26 mouse cellular contexts compared by ENCODE assay signal in genomic region chr3:132131939-132132338, GRCm38 (mm10). TPM values are rescaled to one million over a fixed set of nuclear protein-coding genes. Genes with fewer than 3 reads are reported as not detected.
DNase-seq lines count a peak whose midpoint lies in the region; ATAC-seq lines count a peak whose summit lies in the region.
"Had no signal": no experiment of that assay in that cellular context is flagged by ENCODE, and none has a peak within 500 bp of the region (broad histone marks: within the 10 kb centered on the region; RNA-seq: fewer than 3 reads in every experiment).

No protein-coding gene starts in this region.

- ATAC-seq in forebrain, embryonic 16.5 days: peak; percentile 69
- no peak; the same call in 1 of the 2 replicates for ATAC-seq in forebrain, embryonic 13.5 days
- ATAC-seq: intestine, postnatal 0 days had no signal

- H3K27ac ChIP-seq in forebrain, embryonic 16.5 days (ENCODE audit: low read length): no peak overlapping the region
- no peak overlapping the region for H3K27ac ChIP-seq in forebrain, embryonic 13.5 days
- H3K27ac ChIP-seq: embryonic facial prominence, embryonic 12.5 days; embryonic facial prominence, embryonic 15.5 days; heart, adult 2 months; heart, embryonic 10.5 days; heart, embryonic 13.5 days; hindbrain, embryonic 12.5 days; hindbrain, embryonic 15.5 days had no signal

- H3K27me3 ChIP-seq in forebrain, embryonic 16.5 days (replicated peaks; ENCODE audit: control insufficient read depth, insufficient read depth, low read length): no peaks in the 10 kb centered on the region; the same call in 1 of the 2 replicates
- no peaks in the 10 kb centered on the region for H3K27me3 ChIP-seq in forebrain, embryonic 13.5 days
- H3K27me3 ChIP-seq: embryonic facial prominence, embryonic 12.5 days; embryonic facial prominence, embryonic 15.5 days; heart, embryonic 13.5 days; hindbrain, embryonic 12.5 days; hindbrain, embryonic 15.5 days had no signal

- H3K4me1 ChIP-seq in forebrain, embryonic 16.5 days (replicated peaks; ENCODE audit: control insufficient read depth, insufficient read depth, low read length): no peaks in the 10 kb centered on the region
- H3K4me1 ChIP-seq in forebrain, embryonic 13.5 days: no peaks in the 10 kb centered on the region
- H3K4me1 ChIP-seq: embryonic facial prominence, embryonic 15.5 days; heart, embryonic 10.5 days; heart, embryonic 13.5 days; hindbrain, embryonic 12.5 days; hindbrain, embryonic 15.5 days had no signal

- no peaks in the 10 kb centered on the region for H3K36me3 ChIP-seq in forebrain, embryonic 16.5 days (ENCODE audit: control insufficient read depth, insufficient read depth)
- H3K36me3 ChIP-seq in forebrain, embryonic 13.5 days (ENCODE audit: poor library complexity, severe bottlenecking): no peaks in the 10 kb centered on the region
- H3K36me3 ChIP-seq: embryonic facial prominence, embryonic 12.5 days; embryonic facial prominence, embryonic 15.5 days; heart, embryonic 10.5 days; heart, embryonic 13.5 days; hindbrain, embryonic 12.5 days; hindbrain, embryonic 15.5 days had no signal

- no peak overlapping the region for H3K9ac ChIP-seq in forebrain, embryonic 16.5 days (replicated peaks; ENCODE audit: low read depth, low read length)
- H3K9ac ChIP-seq in forebrain, embryonic 13.5 days: no peak overlapping the region
- H3K9ac ChIP-seq: embryonic facial prominence, embryonic 12.5 days; embryonic facial prominence, embryonic 15.5 days; heart, embryonic 13.5 days; hindbrain, embryonic 12.5 days; hindbrain, embryonic 15.5 days had no signal

- no peaks in the 10 kb centered on the region for H3K9me3 ChIP-seq in forebrain, embryonic 16.5 days (ENCODE audit: control insufficient read depth, low read length)
- no peaks in the 10 kb centered on the region for H3K9me3 ChIP-seq in forebrain, embryonic 13.5 days (replicated peaks)
- H3K9me3 ChIP-seq: embryonic facial prominence, embryonic 12.5 days; embryonic facial prominence, embryonic 15.5 days; heart, embryonic 10.5 days; heart, embryonic 13.5 days; hindbrain, embryonic 12.5 days; hindbrain, embryonic 15.5 days had no signal

- peak; percentile 18 for DNase-seq in 3T3-L1 (ENCODE audit: low read depth, low spot score)
- DNase-seq in Muller cell, postnatal 12 days (ENCODE audit: inconsistent ontology term): peak; percentile 36
- DNase-seq in left cerebral cortex, postnatal 36 days (ENCODE audit: low spot score in 2 of 2): no peak
- no peak for DNase-seq in c-Kit-positive CD71-positive TER-119-positive erythroid progenitor cells, embryonic 14.5 days (ENCODE audit: low spot score)
- DNase-seq: adrenal gland, adult 2 months; adrenal gland, postnatal 14 days; cerebellum, adult 18-20 months; cerebellum, adult 9-10 months; cerebellum, postnatal 14 days; gastrocnemius, postnatal 10 days; gastrocnemius, postnatal 36 days; heart, adult 2 months; heart, postnatal 14 days; kidney, adult 2 months had no signal

- no peak overlapping the region for H3K4me3 ChIP-seq in forebrain, embryonic 16.5 days (replicated peaks; ENCODE audit: low read length)
- no peak overlapping the region for H3K4me3 ChIP-seq in forebrain, embryonic 13.5 days
- H3K4me3 ChIP-seq: embryonic facial prominence, embryonic 12.5 days; embryonic facial prominence, embryonic 15.5 days; heart, adult 2 months; heart, embryonic 10.5 days; heart, embryonic 13.5 days; hindbrain, embryonic 12.5 days; hindbrain, embryonic 15.5 days had no signal

- H3K4me2 ChIP-seq in forebrain, embryonic 16.5 days (ENCODE audit: low read length): no peak overlapping the region
- no peak overlapping the region for H3K4me2 ChIP-seq in forebrain, embryonic 13.5 days
- H3K4me2 ChIP-seq: embryonic facial prominence, embryonic 12.5 days; embryonic facial prominence, embryonic 15.5 days; heart, embryonic 13.5 days; hindbrain, embryonic 12.5 days; hindbrain, embryonic 15.5 days had no signal

- intact Hi-C loops in left cerebral cortex, postnatal 36 days (cut with DNase I): no loop called here

- 56% methylated on average over 4 of the region's 4 CpGs for WGBS in forebrain, embryonic 16.5 days
- 72% methylated on average over 4 of the region's 4 CpGs for WGBS in forebrain, embryonic 13.5 days

RNA-seq across cellular contexts. Expression of gene Dkk2, which starts 46.8 kb away (rescaled TPM):
- polyA plus RNA-seq in forebrain, embryonic 16.5 days (2015; fragmentation: Nextera tagmentation; extraction: Ambion mirVana): 1.5 and 1.8 TPM in 2 replicates
- polyA plus RNA-seq in forebrain, embryonic 13.5 days (2015; fragmentation: Nextera tagmentation; extraction: Ambion mirVana): 1.9 and 2.1 TPM in 2 replicates
- 1 to 10 TPM in 1 of 2 experiments, under 1 TPM in 1; 0.79 to 1.2 TPM for total RNA-seq in left cerebral cortex, postnatal 36 days (2021)
- total RNA-seq: common myeloid progenitor, adult 5-6 weeks; granulocyte monocyte progenitor cell, adult 5-6 weeks; hematopoietic stem cell, adult 5-6 weeks had no signal

Comparison
In these comparisons a context has a peak if more than half of its experiments do, and no peak if none do; other contexts are left out.
1. DNase-seq: peak in 3T3-L1 (single experiment) and Muller cell, postnatal 12 days (single experiment); none in left cerebral cortex, postnatal 36 days (0 of 2) and c-Kit-positive CD71-positive TER-119-positive erythroid progenitor cells, embryonic 14.5 days (single experiment).